Mouse (Mus musculus): Measurements from ENCODE around the gene Tgfb3. TPM values are rescaled to one million over a fixed set of nuclear protein-coding genes. Genes with fewer than 3 reads are reported as not detected.

Tgfb3 gene
- polyA plus RNA-seq, 1 experiment = 3.2 TPM

- WGBS = 93% methylated on average over 2 of the region's 2 CpGs
- H3K4me3 ChIP-seq (ENCODE audit: low read depth, low read length) = no peak overlapping the region
- no peaks in the 10 kb centered on the region for H3K36me3 ChIP-seq (ENCODE audit: control insufficient read depth, insufficient read depth, low read length)
- H3K27me3 ChIP-seq (ENCODE audit: control insufficient read depth, insufficient read depth, low read length) = no peaks in the 10 kb centered on the region
- H3K4me1 ChIP-seq (ENCODE audit: control insufficient read depth, insufficient read depth, insufficient read length, low read length) = no peaks in the 10 kb centered on the region
- no peak overlapping the region for H3K27ac ChIP-seq (ENCODE audit: insufficient read depth, low read depth, low read length)
- TF ChIP-seq POLR2A (IDR thresholded peaks at IDR 0.05; ENCODE audit: low read depth, low read length) (no peak), CTCF (IDR thresholded peaks at IDR 0.05; ENCODE audit: extremely low read depth, insufficient read length, insufficient replicate concordance, low read depth, low read length) (no peak)
Observed at GRCm38 (mm10) chr12:86055306-86055705, 23.5 kb downstream of the Tgfb3 start.

GRCm38 (mm10) chr12:86051477-86051876 is 27.4 kb downstream of the Tgfb3 start:
- TF ChIP-seq CTCF (IDR thresholded peaks at IDR 0.05; ENCODE audit: extremely low read depth, insufficient read length, insufficient replicate concordance, low read depth, low read length) (no peak), POLR2A (IDR thresholded peaks at IDR 0.05; ENCODE audit: low read depth, low read length) (no peak)
- no peak overlapping the region for H3K4me3 ChIP-seq (ENCODE audit: low read depth, low read length)
- no peaks in the 10 kb centered on the region for H3K4me1 ChIP-seq (ENCODE audit: control insufficient read depth, insufficient read depth, insufficient read length, low read length)
- WGBS = 86% methylated on average over 5 of the region's 5 CpGs
- no peaks in the 10 kb centered on the region for H3K36me3 ChIP-seq (ENCODE audit: control insufficient read depth, insufficient read depth, low read length)
- H3K27ac ChIP-seq (ENCODE audit: insufficient read depth, low read depth, low read length) = no peak overlapping the region
- no peaks in the 10 kb centered on the region for H3K27me3 ChIP-seq (ENCODE audit: control insufficient read depth, insufficient read depth, low read length)

- TF ChIP-seq CTCF (IDR thresholded peaks at IDR 0.05; ENCODE audit: extremely low read depth, insufficient read length, insufficient replicate concordance, low read depth, low read length) = no peak
- no peak for TF ChIP-seq POLR2A (IDR thresholded peaks at IDR 0.05; ENCODE audit: low read depth, low read length)
Observed at GRCm38 (mm10) chr12:86049813-86050212, 29.0 kb downstream of the Tgfb3 start.

GRCm38 (mm10) chr12:86047376-86047775 is 31.5 kb downstream of the Tgfb3 start:
- TF ChIP-seq POLR2A (IDR thresholded peaks at IDR 0.05; ENCODE audit: low read depth, low read length) (no peak), CTCF (IDR thresholded peaks at IDR 0.05; ENCODE audit: extremely low read depth, insufficient read length, insufficient replicate concordance, low read depth, low read length) (no peak)
- H3K36me3 ChIP-seq (ENCODE audit: control insufficient read depth, insufficient read depth, low read length) = no peaks in the 10 kb centered on the region
- WGBS = 76% methylated on average over 8 of the region's 8 CpGs

More at GRCm38 (mm10) chr12:86049813-86050212, 29.0 kb downstream of the Tgfb3 start:
- no peaks in the 10 kb centered on the region for H3K27me3 ChIP-seq (ENCODE audit: control insufficient read depth, insufficient read depth, low read length)
- H3K27ac ChIP-seq (ENCODE audit: insufficient read depth, low read depth, low read length) = no peak overlapping the region
- no peak overlapping the region for H3K4me3 ChIP-seq (ENCODE audit: low read depth, low read length)
- H3K4me1 ChIP-seq (ENCODE audit: control insufficient read depth, insufficient read depth, insufficient read length, low read length) = 0 out of 2 replicates have a peak, but pooled peaks cover 4% of the 10 kb centered on the region
- WGBS = 77% methylated on average over 6 of the region's 6 CpGs
- no peaks in the 10 kb centered on the region for H3K36me3 ChIP-seq (ENCODE audit: control insufficient read depth, insufficient read depth, low read length)

GRCm38 (mm10) chr12:86046776-86047175 is 32.1 kb downstream of the Tgfb3 start:
- TF ChIP-seq POLR2A (IDR thresholded peaks at IDR 0.05; ENCODE audit: low read depth, low read length) (no peak), CTCF (IDR thresholded peaks at IDR 0.05; ENCODE audit: extremely low read depth, insufficient read length, insufficient replicate concordance, low read depth, low read length) (no peak)
- no peak overlapping the region for H3K4me3 ChIP-seq (ENCODE audit: low read depth, low read length)
- 0 out of 2 replicates have a peak, but pooled peaks cover 4% of the 10 kb centered on the region for H3K4me1 ChIP-seq (ENCODE audit: control insufficient read depth, insufficient read depth, insufficient read length, low read length)
- H3K27me3 ChIP-seq (ENCODE audit: control insufficient read depth, insufficient read depth, low read length) = no peaks in the 10 kb centered on the region
- WGBS = 91% methylated on average over 2 of the region's 2 CpGs
- no peak overlapping the region for H3K27ac ChIP-seq (ENCODE audit: insufficient read depth, low read depth, low read length)
- H3K36me3 ChIP-seq (ENCODE audit: control insufficient read depth, insufficient read depth, low read length) = no peaks in the 10 kb centered on the region

More at GRCm38 (mm10) chr12:86047376-86047775, 31.5 kb downstream of the Tgfb3 start:
- Histone ChIP-seq H3K4me1 (ENCODE audit: control insufficient read depth, insufficient read depth, insufficient read length, low read length) (0 out of 2 replicates have a peak, but pooled peaks cover 4% of the 10 kb centered on the region), H3K27me3 (ENCODE audit: control insufficient read depth, insufficient read depth, low read length) (no peaks in the 10 kb centered on the region), H3K4me3 (ENCODE audit: low read depth, low read length) (no peak overlapping the region), H3K27ac (ENCODE audit: insufficient read depth, low read depth, low read length) (no peak overlapping the region)

GRCm38 (mm10) chr12:86046141-86046540 is 32.7 kb downstream of the Tgfb3 start:
- Histone ChIP-seq H3K4me1 (ENCODE audit: control insufficient read depth, insufficient read depth, insufficient read length, low read length) (0 out of 2 replicates have a peak, but pooled peaks cover 4% of the 10 kb centered on the region), H3K27ac (ENCODE audit: insufficient read depth, low read depth, low read length) (no peak overlapping the region), H3K36me3 (ENCODE audit: control insufficient read depth, insufficient read depth, low read length) (no peaks in the 10 kb centered on the region), H3K27me3 (ENCODE audit: control insufficient read depth, insufficient read depth, low read length) (no peaks in the 10 kb centered on the region), H3K4me3 (ENCODE audit: low read depth, low read length) (no peak overlapping the region)
- no peak for TF ChIP-seq CTCF (IDR thresholded peaks at IDR 0.05; ENCODE audit: extremely low read depth, insufficient read length, insufficient replicate concordance, low read depth, low read length)
- no peak for TF ChIP-seq POLR2A (IDR thresholded peaks at IDR 0.05; ENCODE audit: low read depth, low read length)
- WGBS = 66% methylated on average over 5 of the region's 5 CpGs

- Histone ChIP-seq H3K4me3 (ENCODE audit: low read depth, low read length) (no peak overlapping the region), H3K4me1 (ENCODE audit: control insufficient read depth, insufficient read depth, insufficient read length, low read length) (no peaks in the 10 kb centered on the region), H3K27ac (ENCODE audit: insufficient read depth, low read depth, low read length) (no peak overlapping the region), H3K36me3 (ENCODE audit: control insufficient read depth, insufficient read depth, low read length) (no peaks in the 10 kb centered on the region), H3K27me3 (ENCODE audit: control insufficient read depth, insufficient read depth, low read length) (no peaks in the 10 kb centered on the region)
- 88% methylated on average over 6 of the region's 6 CpGs for WGBS
- TF ChIP-seq CTCF (IDR thresholded peaks at IDR 0.05; ENCODE audit: extremely low read depth, insufficient read length, insufficient replicate concordance, low read depth, low read length) (no peak), POLR2A (IDR thresholded peaks at IDR 0.05; ENCODE audit: low read depth, low read length) (no peak)
Observed at GRCm38 (mm10) chr12:86039751-86040150, 39.1 kb downstream of the Tgfb3 start.

Measured in small intestine, adult 2 months (tissue).